Mouse (Mus musculus): Measurements from ENCODE around the gene Zdhhc24.

DNA sequence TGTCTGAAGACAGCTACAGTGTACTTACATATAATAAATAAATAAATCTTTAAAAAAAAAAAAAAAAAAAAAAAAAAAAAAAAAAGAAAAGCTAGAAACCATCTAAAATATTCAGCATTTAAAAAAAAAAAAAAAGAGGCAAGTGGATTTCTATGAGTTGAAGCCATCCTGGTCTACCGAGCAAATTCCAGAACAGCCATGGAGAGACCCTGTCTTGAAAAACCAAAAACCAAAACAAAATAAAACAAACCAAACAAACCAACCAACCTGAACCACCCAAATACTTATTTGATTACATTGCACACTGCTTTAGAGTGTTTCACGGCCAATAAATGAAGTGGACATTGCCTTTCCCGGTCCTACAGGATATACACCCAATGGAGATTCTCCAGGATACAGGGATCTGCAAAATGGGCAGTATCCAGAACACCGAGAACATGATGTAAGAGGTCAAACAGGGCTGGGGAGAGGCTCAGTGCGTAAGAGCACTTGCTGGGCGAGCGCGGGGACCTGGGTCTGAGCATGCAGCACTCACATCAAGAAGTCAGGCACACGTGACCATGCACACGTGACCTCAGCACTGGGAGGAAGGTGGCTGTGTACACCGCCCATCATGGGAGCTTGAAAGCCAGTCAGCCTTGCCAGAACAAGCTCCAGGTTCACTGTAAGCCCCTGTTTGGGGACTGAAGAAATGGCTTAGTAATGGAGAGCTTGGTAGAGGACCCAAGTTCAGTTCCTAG lies 46.8 kb downstream of the Zdhhc24 start:
- TF ChIP-seq CTCF (IDR thresholded peaks at IDR 0.05; ENCODE audit: control insufficient read depth, insufficient read depth, insufficient read length), result no peak
- no peak for TF ChIP-seq CEBPB (IDR thresholded peaks at IDR 0.05; ENCODE audit: low read depth)
- no peak for TF ChIP-seq USF1 (IDR thresholded peaks at IDR 0.05; ENCODE audit: low read depth)

Measured in C2C12 (cell line).